Mouse (Mus musculus) thymus, postnatal 4 days (tissue): ENCODE results near the gene Gm14305.
"Not testable (repeated sequence)": the region's sequence is repeated elsewhere in the genome, so short reads cannot be mapped to it uniquely, and the experiment has no call there.

ENCODE experiments used
- DNase-seq: peaks from one replicate; pipeline ENCODE4 v3.0.0; 2021

Gm14305 gene

DNA sequence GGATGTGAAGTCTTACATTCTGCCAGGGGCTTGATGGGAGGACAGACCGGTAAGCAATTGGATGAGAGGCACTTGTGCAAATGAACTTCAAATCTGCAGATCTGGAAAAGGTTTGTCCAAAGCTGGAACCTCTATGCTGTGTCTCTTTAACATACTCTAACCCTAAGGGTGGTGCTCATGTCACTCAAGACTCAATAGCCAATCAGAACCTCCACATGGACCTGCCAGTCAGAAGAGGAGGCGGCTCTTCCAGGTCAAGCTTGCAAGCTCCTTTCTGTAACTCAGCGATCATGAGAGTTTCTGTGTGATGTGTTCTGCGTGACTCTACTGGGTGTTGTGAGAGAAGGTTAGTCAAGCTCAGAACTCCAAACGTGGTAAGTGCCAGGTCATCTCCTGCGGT is at the start of gene Gm14305:
TSS of gene Gm14305 (plus strand) at position 278 of the 400 bp plus-strand sequence.
- DNase-seq: not testable (repeated sequence)

- not testable (repeated sequence) for DNase-seq
Measured at GRCm38 (mm10) chr2:176670222-176670621, 37.9 kb upstream of the Gm14305 start, which contains the start of gene Zfp973. Gene Zfp973 (plus strand): TSS chr2:176670522.
